Mouse (Mus musculus) neural tube, embryonic 15.5 days (tissue): ENCODE measurements around the gene Tpk1. TPM values are rescaled to one million over a fixed set of nuclear protein-coding genes. Genes with fewer than 3 reads are reported as not detected.

ENCODE experiments used
- ATAC-seq: fragments of 200-750 bp; cut with Nextera tagmentation; 2 replicates; pipeline ENCODE4 v1.8.0; 2017; ENCODE audit warnings: mild to moderate bottlenecking, moderate TSS enrichment, moderate library complexity; ENCODE audit not compliant: low FRiP score
- H3K27ac ChIP-seq: fragments of 300-500 bp; sonication (generic); replicated peaks from 2 replicates; pipeline ENCODE4 v1.5.1; 2015; ENCODE audit warnings: mild to moderate bottlenecking, inconsistent platforms
- H3K27me3 ChIP-seq: fragments of 300-500 bp; sonication (generic); replicated peaks from 2 replicates; pipeline ENCODE4 v1.6.1; 2015; ENCODE audit warnings: inconsistent platforms
- H3K36me3 ChIP-seq: fragments of 300-500 bp; sonication (generic); 2 replicates; pipeline ENCODE4 v1.6.1; 2015; ENCODE audit warnings: inconsistent platforms
- H3K4me1 ChIP-seq: fragments of 300-500 bp; sonication (generic); 2 replicates; pipeline ENCODE4 v1.6.1; 2015; ENCODE audit warnings: inconsistent platforms
- H3K4me2 ChIP-seq: fragments of 300-500 bp; sonication (generic); 2 replicates; pipeline ENCODE4 v1.6.1; 2015; ENCODE audit warnings: inconsistent platforms, mild to moderate bottlenecking, moderate library complexity
- H3K4me3 ChIP-seq: fragments of 300-500 bp; sonication (generic); replicated peaks from 2 replicates; pipeline ENCODE4 v1.5.1; 2015; ENCODE audit warnings: mild to moderate bottlenecking, inconsistent platforms
- H3K9ac ChIP-seq: fragments of 300-500 bp; sonication (generic); replicated peaks from 2 replicates; pipeline ENCODE4 v1.6.1; 2015; ENCODE audit warnings: mild to moderate bottlenecking, inconsistent platforms
- H3K9me3 ChIP-seq: fragments of 300-500 bp; sonication (generic); replicated peaks from 2 replicates; pipeline ENCODE4 v1.6.1; 2016; ENCODE audit warnings: inconsistent platforms
- WGBS: fragments of 180-500 bp; shearing (Covaris S2); methylation state at CpG from one replicate; pipeline ENCODE4 v1.1.7; 2015; ENCODE audit warnings: mixed read lengths; 5-methylcytosine and 5-hydroxymethylcytosine counted together
- polyA plus RNA-seq: library from polyadenylated mRNA; unstranded; fragments of >200 nt; fragmentation: Nextera tagmentation; extraction: Ambion mirVana; gene quantifications from 2 replicates; pipeline ENCODE4 v1.2.1, GENCODE M21; 2015

The Tpk1 gene
- polyA plus RNA-seq, 1 experiment from 2014 or later = 4.7 TPM

DNA sequence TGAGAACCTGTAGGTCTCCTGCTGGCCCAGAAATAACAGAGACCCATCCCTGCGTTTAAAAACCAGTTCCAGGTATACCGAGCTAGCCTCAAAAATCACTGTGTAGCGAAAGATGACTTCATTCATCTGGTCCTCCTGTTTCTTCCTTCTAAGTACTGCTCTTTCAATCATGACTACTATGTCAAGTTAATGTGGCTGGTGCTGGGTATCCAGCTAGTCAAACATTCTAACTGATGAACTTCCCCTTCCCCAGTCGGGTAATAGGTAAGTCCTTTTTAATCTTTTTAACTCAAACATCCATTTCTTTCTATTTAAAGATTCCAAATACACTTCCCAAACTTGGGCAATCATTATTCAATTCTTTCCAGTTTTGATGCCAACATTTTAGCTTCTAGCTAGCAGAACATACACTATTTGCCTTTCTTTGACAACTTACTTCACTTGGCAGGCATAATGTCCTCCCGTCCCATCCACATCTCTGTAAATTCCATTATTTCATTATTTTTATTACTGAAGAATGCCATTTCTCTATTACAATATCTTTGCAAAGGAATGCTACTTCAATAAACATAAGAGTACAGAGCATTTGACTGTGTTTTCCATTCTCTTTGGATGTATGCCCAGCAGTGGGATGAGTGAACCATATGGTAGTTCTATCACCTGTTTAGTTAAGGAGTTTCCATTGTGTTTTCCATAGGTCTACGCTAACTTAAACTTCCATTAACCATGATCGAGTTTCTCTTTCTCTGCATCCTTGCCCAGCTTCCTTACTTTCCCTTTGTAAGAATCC, 728 bp upstream of the Tpk1 start:
- peak; percentile 8; the same call in 1 of the 2 replicates for ATAC-seq
- 87% methylated on average over 7 of the region's 7 CpGs for WGBS

GRCm38 (mm10) chr6:43661822-43662221, 4.3 kb downstream of the Tpk1 start:
- ATAC-seq = no peak
- H3K4me1 ChIP-seq = peaks cover 7% of the 10 kb centered on the region; the same call in 1 of the 2 replicates
- H3K27me3 ChIP-seq = no peaks in the 10 kb centered on the region
- no peak overlapping the region for H3K27ac ChIP-seq
- H3K4me3 ChIP-seq = no peak overlapping the region
- H3K4me2 ChIP-seq = no peak overlapping the region
- WGBS = 93% methylated on average over 2 of the region's 2 CpGs
- H3K9me3 ChIP-seq = no peaks in the 10 kb centered on the region
- no peaks in the 10 kb centered on the region for H3K36me3 ChIP-seq
- no peak overlapping the region for H3K9ac ChIP-seq

More for the DNA sequence above, 728 bp upstream of the Tpk1 start:
- no peaks in the 10 kb centered on the region for H3K27me3 ChIP-seq
- H3K4me1 ChIP-seq = peaks cover 7% of the 10 kb centered on the region; the same call in 1 of the 2 replicates
- no peaks in the 10 kb centered on the region for H3K9me3 ChIP-seq
- peak overlapping the region; percentile 60 for H3K4me3 ChIP-seq
- H3K27ac ChIP-seq = peak overlapping the region; percentile 97
- no peaks in the 10 kb centered on the region for H3K36me3 ChIP-seq
- H3K9ac ChIP-seq = peak overlapping the region; percentile 61
- H3K4me2 ChIP-seq = peak overlapping the region; percentile 65

DNA sequence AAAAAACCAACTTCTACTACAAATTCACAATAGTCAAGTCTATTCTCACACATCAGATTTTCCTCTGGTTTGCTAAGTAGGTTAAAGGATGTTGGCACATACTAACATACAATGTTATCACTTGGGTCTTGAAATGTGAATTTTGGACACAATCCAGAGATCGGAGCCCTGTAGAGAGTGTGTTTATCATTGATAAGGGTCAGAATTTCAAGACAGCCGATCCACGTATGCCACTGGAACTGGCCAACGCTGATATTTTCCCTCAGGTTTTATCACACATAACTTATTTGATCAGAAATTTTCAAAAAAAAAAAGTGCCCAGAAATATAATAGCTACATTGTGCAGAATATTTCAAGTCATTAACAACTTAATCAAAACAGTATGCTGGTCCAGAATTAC, 7.8 kb downstream of the Tpk1 start:
- no peaks in the 10 kb centered on the region for H3K27me3 ChIP-seq
- no peak for ATAC-seq
- H3K4me3 ChIP-seq = no peak overlapping the region
- no peaks in the 10 kb centered on the region for H3K4me1 ChIP-seq
- H3K36me3 ChIP-seq = no peaks in the 10 kb centered on the region
- H3K4me2 ChIP-seq = no peak overlapping the region
- WGBS = 94% methylated on average over 4 of the region's 4 CpGs
- H3K9ac ChIP-seq = no peak overlapping the region
- H3K27ac ChIP-seq = no peak overlapping the region
- no peaks in the 10 kb centered on the region for H3K9me3 ChIP-seq

DNA sequence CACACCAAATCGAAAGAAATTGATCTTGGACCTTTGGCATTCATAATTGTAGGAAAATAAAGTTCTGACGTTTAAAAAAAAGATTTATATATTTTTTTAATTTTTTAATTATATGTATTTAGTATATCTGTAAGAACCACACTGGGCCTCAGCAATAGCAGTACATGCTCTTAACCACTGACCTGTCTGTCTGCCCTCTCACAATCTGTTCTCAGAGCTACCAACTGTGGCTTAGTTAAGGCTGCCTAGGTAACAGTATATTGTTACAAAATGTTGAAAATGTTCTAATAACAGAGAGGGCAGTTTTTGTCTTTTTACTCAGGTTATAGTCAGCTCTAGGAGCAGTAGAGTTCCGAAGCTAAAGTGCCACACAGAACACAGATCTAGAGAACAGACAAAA, 8.2 kb downstream of the Tpk1 start:
- ATAC-seq = no peak
- no peaks in the 10 kb centered on the region for H3K27me3 ChIP-seq
- no peaks in the 10 kb centered on the region for H3K36me3 ChIP-seq
- no peaks in the 10 kb centered on the region for H3K4me1 ChIP-seq
- no peak overlapping the region for H3K4me2 ChIP-seq
- H3K9me3 ChIP-seq = no peaks in the 10 kb centered on the region
- H3K9ac ChIP-seq = no peak overlapping the region
- 88% methylated on average over 3 of the region's 3 CpGs for WGBS
- no peak overlapping the region for H3K27ac ChIP-seq
- H3K4me3 ChIP-seq = no peak overlapping the region

DNA sequence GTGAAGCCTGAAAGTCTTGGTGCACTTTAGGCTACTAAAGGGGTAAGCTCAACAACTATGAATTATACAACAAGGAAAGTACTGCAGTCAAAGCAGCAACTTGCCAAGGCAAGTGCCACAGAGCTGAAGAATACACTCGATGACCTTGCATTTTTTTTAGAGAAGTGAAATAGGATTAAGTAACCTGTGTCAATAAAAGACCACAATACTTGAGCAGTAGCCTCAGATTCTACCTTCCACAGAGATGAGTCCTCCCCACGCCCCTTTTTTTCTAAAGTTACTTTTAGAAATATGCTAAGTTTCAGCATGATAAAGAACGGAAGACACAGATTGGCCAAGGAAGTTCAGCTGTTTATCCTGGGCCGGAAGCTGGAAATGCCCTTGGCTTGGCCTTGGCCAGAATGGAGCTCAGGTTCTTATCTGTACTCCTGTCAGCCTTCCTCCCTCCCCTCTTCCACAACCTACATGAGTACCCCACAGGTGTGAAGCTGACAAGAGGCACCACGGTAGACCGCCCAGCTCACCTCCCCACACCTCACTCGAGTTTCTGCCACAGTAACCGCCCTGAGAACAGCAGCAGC, 11.1 kb downstream of the Tpk1 start:
- Histone ChIP-seq H3K4me3 (no peak overlapping the region), H3K36me3 (no peaks in the 10 kb centered on the region), H3K9ac (no peak overlapping the region), H3K27me3 (no peaks in the 10 kb centered on the region), H3K9me3 (no peaks in the 10 kb centered on the region), H3K27ac (no peak overlapping the region), H3K4me2 (no peak overlapping the region), H3K4me1 (no peaks in the 10 kb centered on the region)
- ATAC-seq = no peak
- 88% methylated on average over 8 of the region's 8 CpGs for WGBS

- H3K9ac ChIP-seq = no peak overlapping the region
- H3K4me2 ChIP-seq = no peak overlapping the region
- H3K9me3 ChIP-seq = no peaks in the 10 kb centered on the region
- no peaks in the 10 kb centered on the region for H3K4me1 ChIP-seq
- H3K27me3 ChIP-seq = no peaks in the 10 kb centered on the region
- H3K36me3 ChIP-seq = no peaks in the 10 kb centered on the region
- H3K4me3 ChIP-seq = no peak overlapping the region
- WGBS = 86% methylated on average over 2 of the region's 2 CpGs
- H3K27ac ChIP-seq = no peak overlapping the region
- no peak for ATAC-seq
These were observed 16.6 kb downstream of the Tpk1 start for GRCm38 (mm10) chr6:43649516-43649915.

- H3K36me3 ChIP-seq = no peaks in the 10 kb centered on the region
These were observed 20.4 kb downstream of the Tpk1 start for GRCm38 (mm10) chr6:43645674-43646073.

DNA sequence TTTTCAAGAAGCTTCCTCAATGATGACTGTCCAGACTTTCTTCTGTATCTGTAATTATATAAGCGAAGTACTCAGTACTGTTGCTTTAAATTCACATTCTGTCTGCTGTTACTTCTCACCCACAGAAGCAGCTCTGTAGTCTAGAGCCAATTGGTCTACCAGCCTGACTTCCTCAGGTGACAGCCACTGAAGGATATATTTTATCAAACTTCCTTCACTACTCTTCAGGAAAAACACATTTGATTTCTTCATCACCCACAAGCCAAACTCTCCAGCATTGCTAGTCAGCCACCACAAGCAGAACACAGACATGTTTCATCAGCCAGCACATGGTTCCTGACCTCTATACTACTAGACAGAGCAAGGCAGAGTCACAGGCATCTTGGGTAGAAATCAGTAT, 21.0 kb downstream of the Tpk1 start:
- H3K27me3 ChIP-seq = no peaks in the 10 kb centered on the region
- H3K27ac ChIP-seq = no peak overlapping the region
- no peak overlapping the region for H3K9ac ChIP-seq
- no peak for ATAC-seq
- no peaks in the 10 kb centered on the region for H3K9me3 ChIP-seq
- H3K36me3 ChIP-seq = no peaks in the 10 kb centered on the region
- H3K4me2 ChIP-seq = no peak overlapping the region
- no peaks in the 10 kb centered on the region for H3K4me1 ChIP-seq
- WGBS = 95% methylated on average over 1 of the region's 1 CpGs
- no peak overlapping the region for H3K4me3 ChIP-seq

More at GRCm38 (mm10) chr6:43645674-43646073, 20.4 kb downstream of the Tpk1 start:
- no peak overlapping the region for H3K27ac ChIP-seq
- H3K9me3 ChIP-seq = no peaks in the 10 kb centered on the region
- 89% methylated on average over 2 of the region's 2 CpGs for WGBS
- no peaks in the 10 kb centered on the region for H3K27me3 ChIP-seq
- H3K9ac ChIP-seq = no peak overlapping the region
- no peak overlapping the region for H3K4me3 ChIP-seq
- no peak for ATAC-seq
- H3K4me1 ChIP-seq = no peaks in the 10 kb centered on the region
- no peak overlapping the region for H3K4me2 ChIP-seq

GRCm38 (mm10) chr6:43643718-43644117, 22.4 kb downstream of the Tpk1 start:
- Histone ChIP-seq H3K4me3 (no peak overlapping the region), H3K27me3 (no peaks in the 10 kb centered on the region), H3K36me3 (no peaks in the 10 kb centered on the region), H3K4me1 (no peaks in the 10 kb centered on the region), H3K4me2 (no peak overlapping the region), H3K9ac (no peak overlapping the region), H3K9me3 (no peaks in the 10 kb centered on the region), H3K27ac (no peak overlapping the region)
- 90% methylated on average over 6 of the region's 6 CpGs for WGBS
- no peak for ATAC-seq

- WGBS = 71% methylated on average over 5 of the region's 5 CpGs
- H3K4me3 ChIP-seq = no peak overlapping the region
- no peak overlapping the region for H3K27ac ChIP-seq
- H3K9me3 ChIP-seq = no peaks in the 10 kb centered on the region
- no peaks in the 10 kb centered on the region for H3K4me1 ChIP-seq
- no peaks in the 10 kb centered on the region for H3K36me3 ChIP-seq
- no peak overlapping the region for H3K4me2 ChIP-seq
- no peak for ATAC-seq
- no peaks in the 10 kb centered on the region for H3K27me3 ChIP-seq
- no peak overlapping the region for H3K9ac ChIP-seq
These were observed 23.7 kb downstream of the Tpk1 start for GRCm38 (mm10) chr6:43642375-43642774.

- H3K36me3 ChIP-seq = no peaks in the 10 kb centered on the region
- ATAC-seq = no peak
- H3K9me3 ChIP-seq = no peaks in the 10 kb centered on the region
- no peak overlapping the region for H3K27ac ChIP-seq
- no peaks in the 10 kb centered on the region for H3K27me3 ChIP-seq
- no peak overlapping the region for H3K4me2 ChIP-seq
- no peaks in the 10 kb centered on the region for H3K4me1 ChIP-seq
- H3K4me3 ChIP-seq = no peak overlapping the region
- no peak overlapping the region for H3K9ac ChIP-seq
These were observed 25.5 kb downstream of the Tpk1 start for GRCm38 (mm10) chr6:43640621-43641020.

GRCm38 (mm10) chr6:43638865-43639264, 27.2 kb downstream of the Tpk1 start:
- Histone ChIP-seq H3K9ac (no peak overlapping the region), H3K36me3 (no peaks in the 10 kb centered on the region), H3K4me1 (no peaks in the 10 kb centered on the region), H3K9me3 (no peaks in the 10 kb centered on the region), H3K27ac (no peak overlapping the region), H3K27me3 (no peaks in the 10 kb centered on the region), H3K4me2 (no peak overlapping the region), H3K4me3 (no peak overlapping the region)
- no peak for ATAC-seq
- WGBS = 90% methylated on average over 1 of the region's 1 CpGs
